Mouse (Mus musculus) ZHBTc4 (cell line): ENCODE measurements around the gene Pln.

Experiments used
- DNase-seq: peaks from one replicate; pipeline ENCODE4 v3.0.0-alpha.2; 2011; ENCODE audit warnings: low read depth, low spot score

The Pln gene

DNA sequence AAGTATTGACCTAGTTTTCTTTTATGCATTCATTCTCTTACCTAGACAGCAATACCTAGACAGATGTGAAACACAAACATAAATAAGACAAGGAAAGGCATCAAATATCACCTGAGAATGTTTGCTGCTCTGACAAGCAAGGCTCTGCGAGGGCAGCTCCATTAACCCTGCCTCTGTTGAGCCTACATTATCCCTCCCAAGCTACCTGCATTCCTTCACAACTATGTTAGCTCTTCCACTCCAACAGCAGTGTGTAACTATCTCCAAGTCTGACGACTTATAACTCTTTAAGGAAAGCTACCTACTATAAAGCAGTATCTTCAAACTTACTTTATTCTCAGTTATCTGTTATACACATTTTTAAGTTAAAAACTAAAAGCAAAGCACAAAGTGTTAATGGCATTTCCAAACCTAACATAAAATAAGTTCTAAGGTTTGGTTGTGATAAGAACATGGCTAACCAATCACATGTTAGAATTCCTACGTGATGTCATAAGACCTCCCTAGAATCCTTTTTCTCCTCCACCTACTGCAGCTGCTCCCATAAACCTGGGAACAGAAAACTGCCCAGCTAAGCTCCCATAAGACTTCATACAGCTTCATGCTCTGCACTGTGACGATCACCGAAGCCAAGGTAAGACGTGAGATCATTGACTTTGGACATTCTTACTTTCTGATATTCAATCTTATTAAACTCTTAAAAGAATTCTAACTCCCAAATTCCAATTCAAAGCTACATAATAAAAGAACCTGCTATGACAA, at the start of gene Pln:
Gene Pln (plus strand): TSS at position 506 of the 762 bp plus-strand sequence.
- no peak for DNase-seq

DNA sequence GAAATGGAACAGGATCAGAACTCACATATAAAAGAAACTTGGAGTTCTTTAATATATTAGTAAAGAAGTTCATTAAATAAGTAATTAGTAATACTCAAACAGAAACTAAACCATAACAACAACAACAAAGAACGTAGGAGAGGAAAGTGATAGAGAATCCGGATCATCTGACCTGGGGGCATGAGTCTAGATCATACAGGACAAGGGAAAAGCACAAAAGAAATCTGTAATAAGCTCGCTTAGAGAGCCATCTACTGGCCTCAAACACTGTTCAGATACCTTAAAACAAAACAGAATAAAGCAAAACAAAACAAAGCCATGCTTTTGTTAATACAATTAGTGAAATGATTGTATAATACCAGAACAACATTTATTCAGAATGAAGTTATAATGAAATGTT, 31.6 kb upstream of the Pln start:
- DNase-seq: no peak

DNA sequence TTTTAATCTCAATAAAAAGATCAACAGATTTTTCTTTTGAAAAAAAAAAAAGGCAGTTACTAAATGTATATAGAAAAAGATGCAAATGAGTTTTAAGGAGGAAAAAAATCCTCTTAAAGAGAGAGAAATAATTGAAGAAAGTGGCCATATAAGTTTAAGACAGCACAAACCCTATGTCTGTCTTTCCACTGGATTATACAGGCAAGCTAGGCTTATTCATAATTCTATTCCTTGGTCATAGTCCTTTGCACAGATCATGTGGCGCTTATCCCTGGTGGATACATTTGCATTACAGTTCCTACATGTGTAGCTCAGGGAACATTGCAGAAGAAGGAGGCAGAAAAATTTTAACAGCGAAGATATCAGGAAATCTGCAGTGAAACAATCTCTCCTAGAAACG, 30.8 kb upstream of the Pln start:
- no peak for DNase-seq

DNA sequence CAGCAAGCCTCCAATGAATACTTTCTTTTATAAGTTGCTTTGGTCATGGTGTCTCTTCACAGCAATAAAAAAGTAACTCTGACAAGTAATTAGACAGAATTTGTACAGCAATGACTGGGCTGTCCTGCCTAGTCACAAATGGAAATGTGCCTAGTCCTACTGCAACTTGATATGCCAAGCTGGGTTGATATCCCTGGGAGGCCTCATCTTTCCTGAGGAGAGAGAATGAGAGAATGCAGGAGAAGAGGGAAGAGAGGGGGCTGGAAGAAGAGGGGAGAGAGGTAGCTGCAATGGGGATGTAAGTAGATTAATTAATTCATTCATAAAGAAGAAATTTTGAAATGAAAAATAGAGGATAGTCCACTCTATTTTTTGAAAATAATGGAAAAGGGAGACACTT, 14.1 kb upstream of the Pln start:
- DNase-seq: no peak

DNA sequence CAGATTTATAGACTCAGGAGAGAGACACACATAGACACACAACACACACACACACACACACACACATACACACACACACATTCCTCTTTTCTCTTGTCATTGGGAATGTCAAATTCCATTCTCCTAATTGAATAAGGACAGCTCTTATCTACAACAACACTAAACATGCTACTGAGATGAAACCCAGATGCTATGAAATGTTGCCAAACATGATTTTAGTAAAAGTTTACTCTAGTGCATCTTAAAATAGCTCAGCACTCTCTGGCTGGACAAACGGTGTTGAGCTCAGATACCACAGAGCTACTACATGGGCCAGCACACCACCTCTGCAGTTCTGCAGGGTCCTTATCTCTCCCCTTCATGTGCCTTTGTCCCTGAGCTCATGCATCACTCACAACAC, 12.8 kb upstream of the Pln start:
- DNase-seq: no peak

DNA sequence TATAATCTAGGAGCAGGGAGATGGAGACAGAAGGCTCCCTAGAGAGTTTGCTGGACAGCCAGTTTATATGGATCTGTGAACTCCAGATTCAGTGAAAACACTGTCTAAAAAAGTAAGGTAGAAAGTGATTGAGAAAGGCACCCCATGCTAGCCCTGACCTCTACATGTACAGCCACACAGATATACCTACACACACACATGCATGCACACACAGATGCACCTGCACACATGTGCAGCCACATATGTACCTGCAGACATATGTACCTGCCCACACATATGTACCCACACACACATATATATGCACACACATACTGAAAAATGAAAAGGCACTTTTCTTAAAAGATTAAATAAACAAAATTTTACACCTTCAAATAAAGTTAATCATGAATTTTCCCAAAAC, 11.1 kb upstream of the Pln start:
- no peak for DNase-seq

DNA sequence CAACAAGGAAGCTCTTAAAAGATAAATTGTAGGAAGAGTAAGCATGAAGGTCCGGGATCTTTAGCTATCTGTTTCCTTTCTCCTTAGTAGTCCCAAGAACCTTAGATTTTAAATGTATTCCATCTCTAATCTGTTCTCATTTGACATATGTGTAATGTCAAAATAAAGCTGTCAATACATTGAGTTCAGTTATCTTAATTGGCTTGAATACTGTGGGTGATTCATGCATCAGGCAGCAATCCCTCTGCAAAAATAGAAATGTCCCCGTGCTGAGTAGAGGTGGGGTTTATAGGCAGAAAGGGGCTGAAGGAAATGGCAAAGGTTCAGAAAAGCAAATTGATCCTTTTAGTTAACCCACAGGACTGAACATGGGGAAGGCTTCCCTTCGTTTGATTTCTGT, 8.2 kb upstream of the Pln start:
- DNase-seq: no peak

DNA sequence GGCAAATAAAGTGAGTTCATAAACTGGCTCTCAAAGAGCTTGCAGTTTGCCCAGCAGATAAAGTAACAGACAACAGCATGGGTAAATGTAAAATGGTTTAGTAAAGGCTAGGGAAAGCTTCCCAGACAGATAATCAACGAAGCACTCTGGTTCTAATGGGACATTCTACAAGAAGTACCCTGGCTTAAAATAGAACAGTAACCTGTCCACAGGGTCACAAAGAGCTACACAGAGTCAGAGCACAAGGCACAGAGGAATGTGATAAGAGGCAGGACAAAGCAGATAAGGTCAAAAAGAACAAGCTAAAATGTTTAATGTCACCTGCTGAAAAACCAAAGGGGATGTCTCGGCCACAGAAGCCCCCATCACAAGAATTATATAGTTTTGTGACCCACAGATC, 4.7 kb upstream of the Pln start:
- no peak for DNase-seq

DNA sequence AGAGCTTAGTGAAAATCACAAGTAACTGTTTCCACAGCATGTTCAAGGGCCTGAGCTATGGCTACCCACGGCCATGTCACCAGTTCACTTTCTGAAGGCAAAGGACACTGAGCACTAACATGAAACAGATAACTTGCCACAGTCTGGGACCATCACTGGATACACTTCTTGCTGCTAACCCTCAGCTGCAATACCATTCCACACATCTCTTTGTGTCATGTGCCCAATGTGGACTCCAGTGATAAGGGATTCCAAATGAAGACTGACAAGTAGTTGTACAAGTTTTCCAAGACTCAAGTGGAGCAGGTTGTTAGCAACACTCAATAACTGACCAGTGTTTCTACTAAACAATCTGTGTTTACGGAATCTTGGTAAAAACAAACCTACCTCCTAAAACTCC, 2.2 kb upstream of the Pln start:
- no peak for DNase-seq

DNA sequence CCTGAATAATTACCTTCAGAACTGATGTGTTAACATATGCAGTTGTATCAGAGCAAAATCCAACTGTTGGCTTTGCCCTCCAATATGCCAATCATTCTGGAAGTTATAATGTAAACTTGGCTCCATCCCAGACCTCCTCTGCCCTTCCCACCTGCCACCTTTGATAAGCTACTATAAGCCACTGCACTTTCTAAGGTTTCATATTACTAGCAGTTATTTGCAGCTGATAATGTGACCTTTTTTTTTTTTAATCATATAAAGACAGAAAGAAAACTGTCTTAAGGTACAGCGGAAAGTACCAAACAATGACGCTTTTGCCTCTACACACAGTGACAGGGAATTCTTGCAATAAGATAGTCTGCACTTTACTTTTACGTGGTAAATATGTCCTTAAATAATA, 1.5 kb upstream of the Pln start:
- no peak for DNase-seq

DNA sequence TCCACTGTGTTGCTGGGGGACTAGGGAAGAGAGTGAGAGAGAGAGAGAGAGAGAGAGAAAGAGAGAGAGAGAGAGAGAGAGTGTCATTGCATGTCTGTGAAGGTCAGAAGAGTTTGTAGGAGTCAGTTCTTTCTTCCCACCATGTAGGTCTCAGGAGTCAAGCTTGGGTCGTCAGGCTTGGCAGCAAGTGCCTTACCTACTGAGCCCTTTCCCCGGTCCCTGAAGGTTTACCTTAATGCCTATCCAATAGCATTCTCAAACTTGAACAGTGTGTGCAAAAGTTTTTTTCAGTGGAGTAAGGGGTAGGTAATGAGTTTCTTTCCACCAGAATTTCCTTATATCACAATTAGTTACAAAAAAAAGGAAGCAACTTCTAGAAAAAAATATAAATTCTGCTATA, 1.6 kb downstream of the Pln start:
- DNase-seq: no peak

DNA sequence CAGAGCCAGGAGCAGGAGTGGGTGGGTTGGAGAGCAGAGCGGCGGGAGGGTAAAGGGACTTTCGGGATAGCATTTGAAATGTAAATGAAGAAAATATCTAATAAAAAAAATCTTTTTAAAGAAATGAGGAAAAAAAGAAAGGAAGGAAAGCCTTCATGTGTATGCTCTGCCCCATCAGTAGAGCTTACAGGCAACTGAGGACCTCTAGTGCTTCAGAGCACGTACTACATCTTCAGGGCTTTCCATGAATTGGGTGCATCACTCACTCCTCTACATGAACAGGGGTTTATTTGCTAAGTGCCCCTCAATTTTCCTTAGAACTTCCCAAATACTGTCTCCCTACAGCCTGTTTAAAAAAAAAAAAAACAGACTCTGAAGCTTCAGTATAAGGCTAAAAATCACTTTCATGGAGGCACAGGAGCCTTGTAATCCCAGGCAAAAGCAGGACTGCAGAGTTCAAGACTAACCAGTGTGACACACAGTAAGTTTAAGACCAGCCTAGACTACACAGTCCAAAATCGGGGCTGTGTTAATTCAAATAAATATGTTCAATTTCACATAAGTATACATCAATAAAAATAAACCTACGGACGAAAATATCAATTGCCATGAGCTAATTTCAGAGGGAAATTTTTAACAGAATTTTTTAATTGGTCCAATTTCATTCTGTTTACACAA, 4.0 kb downstream of the Pln start:
- DNase-seq: peak; percentile 29

DNA sequence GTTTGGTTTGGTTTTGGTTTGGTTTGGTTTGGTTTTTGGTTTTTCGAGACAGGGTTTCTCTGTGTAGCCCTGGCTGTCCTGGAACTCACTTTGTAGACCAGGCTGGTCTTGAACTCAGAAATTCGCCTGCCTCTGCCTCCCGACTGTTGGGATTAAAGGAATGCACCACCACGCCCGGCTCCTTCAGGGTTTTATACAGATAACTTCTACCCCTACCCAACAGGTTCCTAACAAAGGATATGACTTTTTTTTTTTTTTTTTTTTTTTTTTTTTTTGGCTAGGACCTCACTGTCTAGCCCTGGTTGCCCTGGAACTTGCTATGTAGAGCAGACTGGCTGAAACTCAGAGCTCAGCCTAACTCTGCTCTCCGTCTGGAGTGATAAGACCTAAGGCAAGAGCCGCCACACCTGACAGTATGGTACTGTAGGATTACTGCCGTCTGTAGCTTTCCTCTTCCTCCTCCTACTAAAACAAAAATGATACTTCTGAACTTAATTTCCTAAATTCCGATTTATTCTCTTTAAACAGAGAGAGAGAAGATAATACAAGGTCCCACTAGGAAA, 4.8 kb downstream of the Pln start:
- DNase-seq: no peak

DNA sequence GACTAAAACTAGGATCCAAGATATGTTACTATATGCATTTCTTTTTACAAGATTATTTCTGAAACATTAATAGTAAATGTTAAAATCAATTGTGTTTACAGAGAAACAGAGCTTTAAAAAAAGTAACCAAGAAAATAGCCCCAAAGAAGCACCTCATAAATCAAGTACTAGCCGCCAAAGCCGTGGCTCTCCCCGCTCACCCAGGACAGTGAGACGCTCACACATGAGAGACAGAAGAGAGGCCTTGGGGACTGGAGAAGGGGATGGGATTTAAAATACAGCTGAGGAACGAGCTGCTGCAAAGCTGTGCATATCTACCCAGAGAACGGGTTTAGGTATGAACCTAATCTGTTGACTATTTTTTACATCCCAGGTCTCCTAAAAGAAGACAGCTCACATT, 5.9 kb downstream of the Pln start:
- no peak for DNase-seq

DNA sequence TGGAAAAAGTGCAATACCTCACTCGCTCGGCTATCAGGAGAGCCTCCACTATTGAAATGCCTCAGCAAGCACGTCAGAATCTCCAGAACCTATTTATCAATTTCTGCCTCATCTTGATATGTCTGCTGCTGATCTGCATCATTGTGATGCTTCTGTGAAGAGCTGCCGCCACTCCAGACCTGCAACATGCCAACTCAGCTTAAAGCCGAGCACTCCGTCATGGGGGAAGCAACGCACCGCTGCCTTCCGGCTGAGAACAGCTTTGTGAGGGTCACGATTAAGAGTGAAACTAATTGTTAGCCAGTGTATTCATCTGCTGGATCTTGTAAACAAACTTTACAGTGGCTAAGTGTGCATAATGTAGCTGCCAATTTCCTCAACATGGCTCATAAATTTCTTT, 6.4 kb downstream of the Pln start:
- no peak for DNase-seq

DNA sequence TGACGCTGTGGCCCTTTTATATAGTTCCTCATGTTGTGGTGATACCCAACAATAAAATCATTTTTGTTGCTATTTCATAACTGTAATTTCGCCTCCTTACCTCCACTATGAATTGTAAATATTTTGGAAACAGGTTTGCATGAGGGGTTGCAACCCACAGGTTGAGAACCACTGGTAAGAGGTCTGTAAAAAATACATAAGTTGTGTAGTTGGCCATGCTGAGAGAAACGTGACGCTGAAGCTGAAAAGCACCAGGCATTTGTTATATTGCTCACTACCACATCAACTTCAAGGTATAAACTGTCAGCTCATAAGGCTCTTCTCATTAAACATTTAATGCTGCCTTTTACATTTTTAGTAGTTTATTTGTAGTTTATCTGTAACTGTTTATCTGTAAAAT, 8.0 kb downstream of the Pln start:
- no peak for DNase-seq

DNA sequence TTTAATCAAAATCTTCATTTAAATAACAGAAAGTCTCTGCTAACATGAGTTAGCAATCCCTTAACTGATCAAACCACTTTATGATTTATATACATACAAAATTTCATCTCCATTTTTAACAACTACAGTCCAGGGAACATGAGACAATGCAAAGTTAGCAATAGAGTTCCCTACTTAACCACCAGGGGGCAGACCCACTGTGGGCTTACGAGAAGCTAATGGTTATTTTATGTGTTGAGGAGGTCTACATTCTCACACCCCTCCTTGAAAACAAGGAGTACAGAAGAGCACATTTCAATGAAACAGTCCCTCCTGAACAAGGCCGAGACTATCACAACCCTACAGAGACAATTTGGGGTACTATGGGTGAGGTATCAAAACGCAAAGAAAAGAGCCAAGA, 9.0 kb downstream of the Pln start:
- peak; percentile 54 for DNase-seq

DNA sequence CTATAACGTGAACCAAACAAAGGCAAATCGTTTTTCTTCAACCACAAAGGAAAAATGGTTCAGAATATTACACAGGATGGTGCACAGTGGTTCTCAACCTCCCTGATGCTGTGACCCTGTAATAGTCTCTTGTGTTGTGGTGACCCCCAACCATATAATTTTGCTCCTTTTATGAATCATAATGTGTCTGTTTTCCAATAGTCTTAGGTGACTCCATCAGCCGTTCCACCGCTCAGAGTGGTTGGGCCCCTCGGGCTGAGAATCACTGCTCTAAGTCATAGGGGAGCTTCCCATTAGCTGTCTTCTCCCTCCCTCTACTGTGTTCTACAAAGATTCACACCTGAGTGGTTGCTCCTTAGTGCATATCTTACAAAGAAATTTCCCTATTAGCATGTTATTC, 9.4 kb downstream of the Pln start:
- no peak for DNase-seq

DNA sequence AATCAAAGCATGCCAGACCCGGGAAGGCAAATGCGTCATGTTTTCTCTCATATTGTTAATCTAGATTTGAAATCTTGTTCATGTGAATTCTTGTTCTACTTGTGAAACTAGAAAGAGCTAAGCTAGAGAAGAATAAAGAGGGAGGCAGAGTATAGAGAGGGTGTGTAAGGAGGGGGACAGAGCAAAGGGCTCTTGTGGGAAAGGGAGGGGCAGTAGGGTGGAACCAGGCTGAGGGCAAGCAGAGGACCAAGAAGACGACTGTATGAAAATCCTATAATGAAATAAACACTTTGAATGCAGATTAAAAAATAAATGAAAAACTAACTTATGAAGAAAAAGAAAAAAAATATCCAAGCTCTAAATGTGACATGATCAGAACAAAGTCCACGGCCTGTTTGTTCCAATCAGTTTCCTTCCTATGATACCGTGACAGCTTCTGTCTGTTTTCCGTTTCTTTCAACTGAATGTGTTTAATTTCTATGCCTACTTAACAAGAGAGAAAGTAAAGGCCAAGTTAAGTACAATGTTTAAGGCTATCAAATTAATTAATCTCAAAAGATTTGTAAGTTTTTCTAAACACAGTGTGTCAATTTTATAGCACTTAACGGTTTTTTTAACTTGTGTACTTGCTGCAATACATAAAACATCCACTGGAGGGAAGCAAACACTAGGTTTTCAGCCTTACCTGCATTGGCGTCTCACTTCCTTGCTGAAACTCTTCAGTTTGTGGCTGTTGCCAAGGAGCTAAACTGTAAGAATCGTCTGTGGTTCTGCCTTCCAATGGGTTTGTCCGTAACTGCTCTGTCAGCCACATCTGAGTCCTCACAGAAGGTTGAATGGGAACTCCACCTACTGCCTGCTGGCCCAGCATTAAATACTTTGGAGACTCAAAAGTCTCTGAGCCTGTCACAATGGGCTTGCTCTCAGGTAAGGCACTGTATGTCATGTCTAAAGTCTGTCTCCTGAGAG, 10.6 kb downstream of the Pln start:
- DNase-seq: peak; percentile 80

DNA sequence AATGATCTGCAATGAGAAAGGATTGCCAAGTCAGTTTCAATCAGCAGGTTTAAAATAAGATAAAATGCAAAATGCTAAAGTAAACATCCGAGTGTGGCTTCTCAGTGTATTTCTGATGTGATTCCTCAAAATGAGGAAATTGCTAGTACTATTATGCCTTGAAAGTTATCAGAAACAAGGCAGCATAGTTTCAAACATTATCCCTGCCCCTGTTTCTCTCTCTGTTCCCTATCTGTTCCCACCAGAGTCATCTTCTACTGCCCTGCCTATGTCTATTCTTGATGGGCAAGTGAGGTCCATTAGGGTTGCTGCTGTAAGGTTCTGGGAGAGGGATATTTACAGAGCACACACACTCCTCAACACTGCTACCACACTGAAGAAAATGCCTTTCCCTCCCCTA, 11.8 kb downstream of the Pln start:
- DNase-seq: no peak

DNA sequence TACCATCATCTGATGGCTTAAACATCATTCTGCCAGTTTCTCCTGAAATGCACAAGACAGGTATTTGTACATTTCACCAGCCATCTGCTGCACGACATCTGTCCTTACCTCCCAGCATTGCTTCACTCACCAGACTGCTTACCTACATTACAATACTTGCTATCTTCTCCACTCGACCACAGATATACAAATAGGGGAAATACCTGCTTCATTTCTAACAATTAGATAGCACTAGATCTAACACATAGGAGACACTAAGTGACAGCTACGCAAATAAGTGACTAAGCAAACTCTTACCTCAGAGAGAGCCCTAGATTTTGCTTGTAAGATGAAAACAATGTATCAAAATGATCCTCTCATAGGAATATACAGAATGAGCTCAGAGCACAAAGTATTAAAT, 16.2 kb downstream of the Pln start:
- no peak for DNase-seq

DNA sequence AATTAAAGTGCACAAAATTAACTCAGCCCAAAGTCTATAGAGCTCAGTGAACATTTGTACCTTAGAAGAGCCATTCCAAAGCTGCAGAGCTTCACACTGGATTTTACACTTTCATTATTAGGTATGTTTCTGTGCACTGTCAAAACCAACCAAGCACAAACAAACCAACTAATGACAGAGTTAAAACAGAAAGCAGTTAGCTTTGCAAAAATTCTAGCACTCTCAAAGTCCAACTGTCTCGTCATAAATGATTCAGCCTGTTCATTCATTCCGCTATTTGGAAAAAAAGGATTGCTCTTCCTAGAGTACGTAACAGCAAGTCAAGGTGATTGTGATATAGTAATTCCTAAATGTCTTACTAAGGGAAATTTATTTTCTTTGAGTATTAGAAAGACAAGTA, 21.5 kb downstream of the Pln start:
- no peak for DNase-seq
